Mouse (Mus musculus) heart, postnatal 0 days (tissue): ENCODE measurements around the gene Troap. TPM values are rescaled to one million over a fixed set of nuclear protein-coding genes. Genes with fewer than 3 reads are reported as not detected.

Source experiments
- ATAC-seq: fragments of 200-750 bp; cut with Nextera tagmentation; 2 replicates; pipeline ENCODE4 v1.8.0; 2017; ENCODE audit warnings: low read depth, moderate number of reproducible peaks, moderate library complexity; ENCODE audit not compliant: insufficient read depth
- DNase-seq: peaks from one replicate; pipeline ENCODE4 v3.0.0-alpha.2; 2016; ENCODE audit warnings: low spot score
- H3K27ac ChIP-seq: fragments of 300-500 bp; sonication (generic); 2 replicates; pipeline ENCODE4 v1.5.1; 2014; ENCODE audit warnings: low read depth, mild to moderate bottlenecking
- H3K27me3 ChIP-seq: fragments of 300-500 bp; sonication (generic); 2 replicates; pipeline ENCODE4 v1.6.1; 2014; ENCODE audit warnings: low read length, mixed read lengths; ENCODE audit not compliant: control insufficient read depth, insufficient read depth
- H3K36me3 ChIP-seq: fragments of 300-500 bp; sonication (generic); replicated peaks from 2 replicates; pipeline ENCODE4 v1.6.1; 2014; ENCODE audit warnings: low read length, mixed read lengths; ENCODE audit not compliant: control insufficient read depth, insufficient read depth
- H3K4me1 ChIP-seq: fragments of 300-500 bp; sonication (generic); 2 replicates; pipeline ENCODE4 v1.6.1; 2014; ENCODE audit warnings: antibody characterized with exemption; ENCODE audit not compliant: control insufficient read depth, insufficient read depth
- H3K4me2 ChIP-seq: fragments of 300-500 bp; sonication (generic); 2 replicates; pipeline ENCODE4 v1.6.1; 2014; ENCODE audit warnings: low read depth, mild to moderate bottlenecking, low read length, moderate library complexity
- H3K4me3 ChIP-seq: fragments of 300-500 bp; sonication (generic); 2 replicates; pipeline ENCODE4 v1.5.1; 2014; ENCODE audit warnings: low read depth, low read length
- H3K9ac ChIP-seq: fragments of 300-500 bp; sonication (generic); replicated peaks from 2 replicates; pipeline ENCODE4 v1.6.1; 2014; ENCODE audit warnings: low read depth, low read length, mixed read lengths
- H3K9me3 ChIP-seq: fragments of 300-500 bp; sonication (generic); replicated peaks from 2 replicates; pipeline ENCODE4 v1.6.1; 2016; ENCODE audit warnings: low read length; ENCODE audit not compliant: control insufficient read depth
- CTCF ChIP-seq: IDR thresholded peaks from 2 replicates; pipeline ENCODE4 v1.5.1; 2016; ENCODE audit warnings: antibody characterized with exemption, control low read depth, low read depth
- EP300 ChIP-seq: IDR thresholded peaks from 2 replicates; pipeline ENCODE4 v1.6.1; 2016; ENCODE audit warnings: antibody characterized with exemption, low read depth
- WGBS: fragments of 180-500 bp; shearing (Covaris S2); extraction: QIAGEN DNeasy Blood & Tissue Kit; methylation state at CpG from one replicate; pipeline ENCODE4 v1.1.7; 2014; 5-methylcytosine and 5-hydroxymethylcytosine counted together
- polyA plus RNA-seq: library from polyadenylated mRNA; unstranded; fragments of >200 nt; fragmentation: Nextera tagmentation; extraction: Ambion mirVana; gene quantifications from 2 replicates; pipeline ENCODE4 v1.2.1, GENCODE M21; 2015
- total RNA-seq: library from RNA; depleted of rRNA; stranded (reverse); fragments of >200 nt; gene quantifications from 2 replicates; pipeline ENCODE4 v1.2.3, GENCODE M21; 2014; ENCODE audit warnings: low replicate concordance

Troap gene
- total and polyA plus RNA-seq, 2 experiments from 2014 or later, result 7.0 to 19.1 TPM

DNA sequence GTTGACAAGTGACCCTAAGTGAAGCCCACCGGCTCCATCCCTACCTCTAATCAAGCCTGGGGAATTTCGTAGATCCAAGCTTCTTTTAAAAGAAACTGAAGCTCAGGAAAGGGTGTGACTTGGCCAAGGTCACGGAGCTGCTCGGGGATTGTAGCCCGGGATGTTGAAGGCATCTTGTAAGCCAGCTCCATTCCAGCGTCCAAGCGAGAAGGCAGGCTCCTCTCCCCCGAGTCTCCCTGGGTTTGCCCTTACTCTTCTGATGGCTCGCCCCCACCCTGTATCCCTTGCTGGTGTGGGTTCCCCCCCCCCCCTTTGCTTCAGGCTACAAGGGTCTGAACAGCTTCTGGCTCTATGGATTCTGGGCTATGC is 24.1 kb downstream of the Troap start:
- 5% methylated on average over 9 of the region's 9 CpGs for WGBS
- ATAC-seq, result no peak

GRCm38 (mm10) chr15:99099139-99099556 is 24.8 kb downstream of the Troap start:
- ATAC-seq (peak; percentile 40), DNase-seq (peak; percentile 66)
- peak overlapping the region; percentile 66 for H3K4me2 ChIP-seq
- peak overlapping the region; percentile 48 for H3K4me3 ChIP-seq
- 2% methylated on average over 15 of the region's 15 CpGs for WGBS
- no peak overlapping the region for H3K27ac ChIP-seq
- H3K9me3 ChIP-seq, result no peaks in the 10 kb centered on the region
- TF ChIP-seq CTCF, result peak; percentile 71
- no peak for TF ChIP-seq EP300
- peaks cover 16% of the 10 kb centered on the region for H3K4me1 ChIP-seq
- peaks cover 53% of the 10 kb centered on the region for H3K27me3 ChIP-seq
- no peaks in the 10 kb centered on the region for H3K36me3 ChIP-seq
- 0 out of 2 replicates have a peak overlapping the region, but pooled peaks have one; percentile 40 for H3K9ac ChIP-seq

More for the DNA sequence above, 24.1 kb downstream of the Troap start:
- Histone ChIP-seq H3K4me3 (peak overlapping the region; percentile 48), H3K27me3 (peaks cover 59% of the 10 kb centered on the region), H3K27ac (no peak overlapping the region), H3K9ac (peak overlapping the region; percentile 40; the same call in 1 of the 2 replicates), H3K4me1 (peaks cover 22% of the 10 kb centered on the region), H3K36me3 (no peaks in the 10 kb centered on the region), H3K4me2 (peak overlapping the region; percentile 66), H3K9me3 (no peaks in the 10 kb centered on the region)
- TF ChIP-seq CTCF (no peak), EP300 (no peak)
- no peak for DNase-seq

GRCm38 (mm10) chr15:99099984-99100383 is 25.6 kb downstream of the Troap start:
- H3K4me2 ChIP-seq, result no peak overlapping the region
- no peak for ATAC-seq
- peaks cover 16% of the 10 kb centered on the region for H3K4me1 ChIP-seq
- H3K9me3 ChIP-seq, result no peaks in the 10 kb centered on the region
- no peak overlapping the region for H3K27ac ChIP-seq
- no peak overlapping the region for H3K4me3 ChIP-seq
- DNase-seq, result no peak
- peaks cover 46% of the 10 kb centered on the region for H3K27me3 ChIP-seq
- no peak overlapping the region for H3K9ac ChIP-seq
- no peaks in the 10 kb centered on the region for H3K36me3 ChIP-seq
- WGBS, result 64% methylated on average over 3 of the region's 3 CpGs
- no peak for TF ChIP-seq CTCF

DNA sequence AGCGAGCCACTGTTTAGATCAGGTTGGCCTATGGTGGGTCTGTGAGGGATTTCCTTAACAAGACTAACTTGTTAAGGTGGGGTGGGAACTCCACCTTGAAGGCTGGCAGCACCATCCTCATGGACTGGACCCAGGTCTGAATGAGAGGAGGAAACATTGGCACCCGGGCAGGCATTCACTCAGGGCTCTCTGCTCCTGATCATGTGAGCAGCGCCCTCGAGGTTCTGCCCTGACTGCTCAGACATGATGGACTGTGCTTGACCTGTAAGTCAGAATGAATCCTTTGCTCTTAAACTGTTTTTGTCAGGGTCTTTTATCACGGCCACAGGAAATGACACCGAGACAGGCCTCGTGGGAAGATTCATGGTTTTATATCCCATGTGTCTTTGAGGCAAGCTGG is 30.9 kb downstream of the Troap start:
- WGBS, result 62% methylated on average over 7 of the region's 7 CpGs

GRCm38 (mm10) chr15:99107866-99108265 is 33.5 kb downstream of the Troap start:
- TF ChIP-seq CTCF, result no peak
- no peak for TF ChIP-seq EP300
- no peak for ATAC-seq
- H3K4me3 ChIP-seq, result no peak overlapping the region
- H3K27me3 ChIP-seq, result no peaks in the 10 kb centered on the region
- no peak for DNase-seq
- no peak overlapping the region for H3K4me2 ChIP-seq
- WGBS, result 71% methylated on average over 3 of the region's 3 CpGs
- no peaks in the 10 kb centered on the region for H3K4me1 ChIP-seq
- H3K9me3 ChIP-seq, result no peaks in the 10 kb centered on the region
- H3K27ac ChIP-seq, result no peak overlapping the region
- H3K36me3 ChIP-seq, result no peaks in the 10 kb centered on the region
- no peak overlapping the region for H3K9ac ChIP-seq

More for the DNA sequence above, 30.9 kb downstream of the Troap start:
- H3K4me1 ChIP-seq, result no peaks in the 10 kb centered on the region
- H3K4me2 ChIP-seq, result no peak overlapping the region
- H3K36me3 ChIP-seq, result no peaks in the 10 kb centered on the region
- no peak overlapping the region for H3K27ac ChIP-seq
- H3K9ac ChIP-seq, result no peak overlapping the region
- no peak for ATAC-seq
- H3K4me3 ChIP-seq, result no peak overlapping the region
- H3K27me3 ChIP-seq, result no peaks in the 10 kb centered on the region
- TF ChIP-seq CTCF, result no peak
- TF ChIP-seq EP300, result no peak
- no peak for DNase-seq
- H3K9me3 ChIP-seq, result no peaks in the 10 kb centered on the region

DNA sequence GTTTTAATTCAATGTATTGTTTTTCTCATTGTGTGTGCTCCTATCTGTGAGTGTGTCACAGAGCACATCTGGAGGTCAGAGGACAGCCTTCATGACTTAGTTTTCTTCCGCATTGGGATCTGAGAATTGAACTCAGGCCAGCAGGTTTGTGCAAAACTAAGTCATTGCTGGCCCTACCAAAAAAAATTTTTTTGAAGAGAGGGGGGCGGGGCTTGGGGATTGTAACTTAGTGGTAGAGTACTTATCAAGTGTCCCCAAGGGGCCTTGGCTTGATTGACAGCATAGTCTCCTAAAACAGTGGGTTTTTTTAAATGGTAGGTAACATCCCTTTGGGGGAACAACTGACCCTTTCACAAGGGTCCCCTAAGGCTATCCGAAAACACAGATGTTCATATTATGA is 36.8 kb downstream of the Troap start:
- Histone ChIP-seq H3K4me2 (no peak overlapping the region), H3K4me1 (no peaks in the 10 kb centered on the region), H3K27me3 (no peaks in the 10 kb centered on the region), H3K36me3 (no peaks in the 10 kb centered on the region), H3K27ac (no peak overlapping the region), H3K9ac (no peak overlapping the region), H3K4me3 (no peak overlapping the region), H3K9me3 (no peaks in the 10 kb centered on the region)
- TF ChIP-seq CTCF, result no peak
- TF ChIP-seq EP300, result no peak
- no peak for ATAC-seq
- no peak for DNase-seq
- WGBS, result 82% methylated on average over 3 of the region's 3 CpGs
